Mouse (Mus musculus) right cerebral cortex, postnatal 14 days (tissue): Measurements from ENCODE around the gene Gm3183.
"Not testable (repeated sequence)": the region's sequence is repeated elsewhere in the genome, so short reads cannot be mapped to it uniquely, and the experiment has no call there.

Source experiments
- DNase-seq: peaks from one replicate; pipeline ENCODE4 v3.0.0; 2022

The Gm3183 gene

GRCm38 (mm10) chr5:94865136-94865535, at the start of gene Gm3183:
Gene Gm3183 (plus strand): TSS chr5:94865436.
- not testable (repeated sequence) for DNase-seq
